8 mouse cellular contexts compared by ENCODE assay signal in the genomic region with DNA sequence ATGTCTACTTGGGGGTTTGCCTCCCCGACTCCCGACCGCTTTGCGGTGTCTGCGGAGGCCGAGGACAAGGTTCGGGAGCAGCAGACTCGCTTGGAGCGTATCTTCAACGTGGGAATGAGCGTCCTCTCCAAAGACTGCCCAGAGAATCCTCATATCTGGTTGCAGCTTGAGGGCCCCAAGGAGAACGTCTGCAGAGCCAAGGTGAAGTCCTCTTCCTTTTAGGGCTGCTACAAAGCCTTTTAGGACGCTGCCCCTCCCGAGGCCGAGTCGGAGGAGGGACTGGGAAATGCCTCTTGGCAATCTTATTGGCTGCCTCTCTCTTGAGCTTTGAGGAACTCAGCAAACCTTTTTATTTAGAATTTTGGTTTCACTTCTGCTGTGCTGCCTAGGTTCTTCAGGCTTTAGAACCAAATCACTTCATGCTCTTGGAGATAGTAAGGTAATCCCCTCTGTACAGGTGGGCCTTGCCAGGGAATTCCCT. TPM values are rescaled to one million over a fixed set of nuclear protein-coding genes. Genes with fewer than 3 reads are reported as not detected.
DNase-seq lines count a peak whose midpoint lies in the region; ATAC-seq lines count a peak whose summit lies in the region.

No protein-coding gene starts in this region.

- peak overlapping the region; percentile 80 for H3K9ac ChIP-seq in intestine, embryonic 14.5 days (ENCODE audit: low read length)
- H3K9ac ChIP-seq in liver, embryonic 13.5 days: peak overlapping the region; percentile 89

- H3K27ac ChIP-seq in intestine, embryonic 14.5 days (ENCODE audit: low read depth): peak overlapping the region; percentile 93
- H3K27ac ChIP-seq in liver, embryonic 13.5 days: peak overlapping the region; percentile 90

- no peaks in the 10 kb centered on the region for H3K27me3 ChIP-seq in intestine, embryonic 14.5 days (replicated peaks; ENCODE audit: control insufficient read depth, insufficient read depth, low read length)
- no peaks in the 10 kb centered on the region for H3K27me3 ChIP-seq in liver, embryonic 13.5 days

- H3K4me2 ChIP-seq in intestine, embryonic 14.5 days (ENCODE audit: low read length): peak overlapping the region; percentile 76
- peak overlapping the region; percentile 80 for H3K4me2 ChIP-seq in liver, embryonic 13.5 days

- WGBS in intestine, embryonic 14.5 days: 4% methylated on average over 16 of the region's 16 CpGs
- 4% methylated on average over 16 of the region's 16 CpGs for WGBS in liver, embryonic 13.5 days (ENCODE audit: insufficient replicate concordance)

- no peak for ATAC-seq in intestine, embryonic 14.5 days (replicated peaks; ENCODE audit: low FRiP score, low TSS enrichment, low read depth)
- ATAC-seq in liver, embryonic 13.5 days (ENCODE audit: low read depth): no peak
- ATAC-seq in monocyte, adult 5-6 weeks (replicated peaks; ENCODE audit: insufficient number of reproducible peaks, low FRiP score, low TSS enrichment, poor library complexity, severe bottlenecking): peak; percentile 77

- peaks cover 23% of the 10 kb centered on the region for H3K4me1 ChIP-seq in intestine, embryonic 14.5 days (replicated peaks; ENCODE audit: control insufficient read depth, insufficient read depth, low read length)
- H3K4me1 ChIP-seq in liver, embryonic 13.5 days (replicated peaks): peaks cover 59% of the 10 kb centered on the region

- DNase-seq in layer of hippocampus, adult 11-12 months (ENCODE audit: low spot score): peak; percentile 43
- no peak for DNase-seq in layer of hippocampus, adult 8-10 months (ENCODE audit: low spot score in 2 of 2)
- DNase-seq in brain, adult 2 months (ENCODE audit: low read depth, low spot score): peak; percentile 77
- peak; percentile 44 for DNase-seq in gastrocnemius, postnatal 25 days
- peak; percentile 67 for DNase-seq in intestine, embryonic 14.5 days (ENCODE audit: low spot score)
- peak; percentile 43 for DNase-seq in liver, embryonic 13.5 days
- DNase-seq in thymus, postnatal 0 days (ENCODE audit: low spot score): peak; percentile 51

- H3K4me3 ChIP-seq in intestine, embryonic 14.5 days (ENCODE audit: low read depth, low read length): peak overlapping the region; percentile 63
- H3K4me3 ChIP-seq in liver, embryonic 13.5 days (replicated peaks): peak overlapping the region; percentile 76

- H3K9me3 ChIP-seq in intestine, embryonic 14.5 days (ENCODE audit: control insufficient read depth, low read length): no peaks in the 10 kb centered on the region
- H3K9me3 ChIP-seq in liver, embryonic 13.5 days (replicated peaks): no peaks in the 10 kb centered on the region

- H3K36me3 ChIP-seq in intestine, embryonic 14.5 days (ENCODE audit: control insufficient read depth, insufficient read depth, low read length): peaks cover 43% of the 10 kb centered on the region
- H3K36me3 ChIP-seq in liver, embryonic 13.5 days: peaks cover 44% of the 10 kb centered on the region

RNA-seq across cellular contexts. Expression of gene Khnyn, which starts 1.1 kb away (rescaled TPM):
- total RNA-seq in layer of hippocampus, adult 8-10 months (2022): 10 to 100 TPM; 13.4 to 14.0 (median 13.7) TPM
- total RNA-seq in gastrocnemius, postnatal 25 days (2021): 1 to 10 TPM; 7.0 to 9.1 TPM
- 10.4 and 11.2 TPM in 2 replicates for polyA plus RNA-seq in intestine, embryonic 14.5 days (2014; fragmentation: Nextera tagmentation; extraction: Ambion mirVana)
- polyA plus RNA-seq in liver, embryonic 13.5 days (2015; fragmentation: Nextera tagmentation; extraction: Ambion mirVana): 6.8 and 7.6 TPM in 2 replicates
- total RNA-seq in monocyte, adult 5-6 weeks (2017): 72.1 to 108 TPM (median 80.9 TPM) in 3 replicates
- polyA plus RNA-seq in thymus, postnatal 0 days (2015; fragmentation: Nextera tagmentation; extraction: Ambion mirVana): 8.5 and 9.8 TPM in 2 replicates

RNA-seq across cellular contexts. Expression of gene Cbln3, which starts 1.6 kb away (rescaled TPM):
- total RNA-seq in layer of hippocampus, adult 8-10 months (2022): under 1 TPM; 0.20 to 0.43 (median 0.33) TPM
- not detected for total RNA-seq in gastrocnemius, postnatal 25 days (2021)
- 0.18 and 0.23 TPM in 2 replicates for polyA plus RNA-seq in intestine, embryonic 14.5 days (2014; fragmentation: Nextera tagmentation; extraction: Ambion mirVana)
- 0.10 and 0.13 TPM in 2 replicates for polyA plus RNA-seq in liver, embryonic 13.5 days (2015; fragmentation: Nextera tagmentation; extraction: Ambion mirVana)
- 0.38 TPM in 1 of 3 replicates, not detected in the others for total RNA-seq in monocyte, adult 5-6 weeks (2017)
- polyA plus RNA-seq in thymus, postnatal 0 days (2015; fragmentation: Nextera tagmentation; extraction: Ambion mirVana): 0.05 and 0.12 TPM in 2 replicates

RNA-seq across cellular contexts. Expression of gene Sdr39u1, which starts 14.3 kb away (rescaled TPM):
- 10 to 100 TPM; 66.0 to 86.3 (median 78.8) TPM for total RNA-seq in layer of hippocampus, adult 8-10 months (2022)
- total RNA-seq in gastrocnemius, postnatal 25 days (2021): 10 to 100 TPM; 95.7 to 98.1 TPM
- polyA plus RNA-seq in intestine, embryonic 14.5 days (2014; fragmentation: Nextera tagmentation; extraction: Ambion mirVana): 66.2 and 70.4 TPM in 2 replicates
- 13.3 and 14.1 TPM in 2 replicates for polyA plus RNA-seq in liver, embryonic 13.5 days (2015; fragmentation: Nextera tagmentation; extraction: Ambion mirVana)
- 3.1 to 12.3 TPM (median 6.2 TPM) in 3 replicates for total RNA-seq in monocyte, adult 5-6 weeks (2017)
- polyA plus RNA-seq in thymus, postnatal 0 days (2015; fragmentation: Nextera tagmentation; extraction: Ambion mirVana): 72.5 and 74.8 TPM in 2 replicates

RNA-seq across cellular contexts. Expression of gene Nynrin, which starts 32.0 kb away (rescaled TPM):
- 10 to 100 TPM in 2 of 4 experiments, 1 to 10 TPM in 2; 6.4 to 10.9 (median 9.3) TPM for total RNA-seq in layer of hippocampus, adult 8-10 months (2022)
- 1 to 10 TPM; 2.6 to 4.1 TPM for total RNA-seq in gastrocnemius, postnatal 25 days (2021)
- 15.9 and 18.6 TPM in 2 replicates for polyA plus RNA-seq in intestine, embryonic 14.5 days (2014; fragmentation: Nextera tagmentation; extraction: Ambion mirVana)
- 2.2 and 3.1 TPM in 2 replicates for polyA plus RNA-seq in liver, embryonic 13.5 days (2015; fragmentation: Nextera tagmentation; extraction: Ambion mirVana)
- total RNA-seq in monocyte, adult 5-6 weeks (2017): 0.10 to 0.75 TPM (median 0.49 TPM) in 3 replicates
- 1.7 and 2.4 TPM in 2 replicates for polyA plus RNA-seq in thymus, postnatal 0 days (2015; fragmentation: Nextera tagmentation; extraction: Ambion mirVana)

RNA-seq across cellular contexts. Expression of gene Cma1, which starts 58.6 kb away (rescaled TPM):
- total RNA-seq in layer of hippocampus, adult 8-10 months (2022): under 1 TPM in 1 of 4 experiments, not detected in 3; 0.39 TPM
- total RNA-seq in gastrocnemius, postnatal 25 days (2021): 1 to 10 TPM; 2.7 to 4.1 TPM
- polyA plus RNA-seq in intestine, embryonic 14.5 days (2014; fragmentation: Nextera tagmentation; extraction: Ambion mirVana): 0.95 and 1.1 TPM in 2 replicates
- polyA plus RNA-seq in liver, embryonic 13.5 days (2015; fragmentation: Nextera tagmentation; extraction: Ambion mirVana): 0.12 and 0.20 TPM in 2 replicates
- total RNA-seq in monocyte, adult 5-6 weeks (2017): 136 to 337 TPM (median 173 TPM) in 3 replicates
- 6.9 and 7.2 TPM in 2 replicates for polyA plus RNA-seq in thymus, postnatal 0 days (2015; fragmentation: Nextera tagmentation; extraction: Ambion mirVana)

Comparison
In these comparisons a context has a peak if more than half of its experiments do, and no peak if none do; other contexts are left out.
1. DNase-seq: peak in layer of hippocampus, adult 11-12 months (single experiment), brain, adult 2 months (single experiment), gastrocnemius, postnatal 25 days (single experiment), intestine, embryonic 14.5 days (single experiment), liver, embryonic 13.5 days (single experiment) and thymus, postnatal 0 days (single experiment); none in layer of hippocampus, adult 8-10 months (0 of 2).